Mouse (Mus musculus): ENCODE data around the gene Ank. TPM values are rescaled to one million over a fixed set of nuclear protein-coding genes. Genes with fewer than 3 reads are reported as not detected.
A peak's percentile ranks its signal among the peaks of the same experiment; 100 is the strongest.

Ank gene
- polyA plus RNA-seq, 1 experiment from 2014 or later: 14.7 TPM

GRCm38 (mm10) chr15:27609554-27609953, 143.1 kb downstream of the Ank start:
- Histone ChIP-seq H3K27me3 (replicated peaks) (no peaks in the 10 kb centered on the region), H3K27ac (ENCODE audit: poor library complexity, severe bottlenecking) (no peak overlapping the region), H3K36me3 (peaks cover 62% of the 10 kb centered on the region), H3K4me1 (replicated peaks) (no peaks in the 10 kb centered on the region), H3K9ac (no peak overlapping the region), H3K4me2 (no peak overlapping the region), H3K9me3 (replicated peaks) (no peaks in the 10 kb centered on the region), H3K4me3 (no peak overlapping the region)
- ATAC-seq (ENCODE audit: insufficient number of reproducible peaks, low FRiP score): no peak
- WGBS: 77% methylated on average over 4 of the region's 4 CpGs

GRCm38 (mm10) chr15:27612533-27613221, 146.2 kb downstream of the Ank start:
- WGBS: 60% methylated on average over 6 of the region's 6 CpGs
- H3K27ac ChIP-seq (ENCODE audit: poor library complexity, severe bottlenecking): no peak overlapping the region
- ATAC-seq (ENCODE audit: insufficient number of reproducible peaks, low FRiP score): peak; percentile 45; the same call in 1 of the 2 replicates
- H3K4me1 ChIP-seq (replicated peaks): no peaks in the 10 kb centered on the region; the same call in 1 of the 2 replicates
- H3K4me2 ChIP-seq: no peak overlapping the region
- no peak overlapping the region for H3K4me3 ChIP-seq
- H3K27me3 ChIP-seq (replicated peaks): no peaks in the 10 kb centered on the region
- no peak overlapping the region for H3K9ac ChIP-seq
- peaks cover 54% of the 10 kb centered on the region for H3K36me3 ChIP-seq
- H3K9me3 ChIP-seq (replicated peaks): no peaks in the 10 kb centered on the region

- Histone ChIP-seq H3K9me3 (replicated peaks) (no peaks in the 10 kb centered on the region), H3K27me3 (replicated peaks) (no peaks in the 10 kb centered on the region), H3K9ac (no peak overlapping the region), H3K4me2 (no peak overlapping the region), H3K36me3 (peaks cover 55% of the 10 kb centered on the region), H3K4me3 (no peak overlapping the region), H3K4me1 (replicated peaks) (no peaks in the 10 kb centered on the region; the same call in 1 of the 2 replicates), H3K27ac (ENCODE audit: poor library complexity, severe bottlenecking) (no peak overlapping the region)
- 94% methylated on average over 4 of the region's 4 CpGs for WGBS
- no peak for ATAC-seq (ENCODE audit: insufficient number of reproducible peaks, low FRiP score)
Measured at GRCm38 (mm10) chr15:27613255-27613654, 146.8 kb downstream of the Ank start.

- peaks cover 48% of the 10 kb centered on the region for H3K36me3 ChIP-seq
- no peak overlapping the region for H3K4me2 ChIP-seq
- WGBS: 75% methylated on average over 4 of the region's 4 CpGs
- no peaks in the 10 kb centered on the region for H3K9me3 ChIP-seq (replicated peaks)
- no peaks in the 10 kb centered on the region for H3K27me3 ChIP-seq (replicated peaks)
- H3K9ac ChIP-seq: no peak overlapping the region
- H3K4me1 ChIP-seq (replicated peaks): peaks cover 17% of the 10 kb centered on the region
- H3K4me3 ChIP-seq: no peak overlapping the region
- no peak for ATAC-seq (ENCODE audit: insufficient number of reproducible peaks, low FRiP score)
- no peak overlapping the region for H3K27ac ChIP-seq (ENCODE audit: poor library complexity, severe bottlenecking)
Measured at GRCm38 (mm10) chr15:27616159-27616558, 149.7 kb downstream of the Ank start.

DNA sequence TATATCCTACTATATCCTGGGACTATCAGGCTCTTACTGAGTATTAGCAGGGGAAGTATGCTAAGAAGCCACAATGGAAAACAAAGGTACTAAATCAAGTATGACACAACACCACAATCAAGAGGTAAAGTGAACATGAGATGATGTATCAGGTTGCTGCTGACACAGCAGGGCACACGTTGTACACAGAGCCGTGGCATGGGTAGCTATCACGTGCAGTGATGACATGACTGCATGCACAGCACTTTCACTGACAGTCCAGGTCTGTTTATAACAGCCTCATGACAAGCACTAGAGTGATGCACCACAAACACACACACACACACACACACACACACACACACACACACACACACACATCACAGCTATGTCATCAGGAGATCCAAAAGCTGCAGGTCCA, 150.8 kb downstream of the Ank start:
- Histone ChIP-seq H3K4me3 (no peak overlapping the region), H3K36me3 (peaks cover 43% of the 10 kb centered on the region), H3K4me1 (replicated peaks) (peaks cover 23% of the 10 kb centered on the region), H3K27me3 (replicated peaks) (no peaks in the 10 kb centered on the region), H3K4me2 (no peak overlapping the region), H3K9ac (no peak overlapping the region), H3K9me3 (replicated peaks) (no peaks in the 10 kb centered on the region), H3K27ac (ENCODE audit: poor library complexity, severe bottlenecking) (no peak overlapping the region)
- 90% methylated on average over 3 of the region's 3 CpGs for WGBS
- ATAC-seq (ENCODE audit: insufficient number of reproducible peaks, low FRiP score): no peak

- peaks cover 25% of the 10 kb centered on the region for H3K4me1 ChIP-seq (replicated peaks)
- ATAC-seq (ENCODE audit: insufficient number of reproducible peaks, low FRiP score): peak; percentile 82
- H3K27ac ChIP-seq (ENCODE audit: poor library complexity, severe bottlenecking): peak overlapping the region; percentile 91
- no peak overlapping the region for H3K4me3 ChIP-seq
- H3K36me3 ChIP-seq: peaks cover 50% of the 10 kb centered on the region
- 39% methylated on average over 6 of the region's 6 CpGs for WGBS
- H3K9me3 ChIP-seq (replicated peaks): no peaks in the 10 kb centered on the region
- peak overlapping the region; percentile 26 for H3K4me2 ChIP-seq
- H3K9ac ChIP-seq: no peak overlapping the region
- no peaks in the 10 kb centered on the region for H3K27me3 ChIP-seq (replicated peaks)
Measured at GRCm38 (mm10) chr15:27618778-27619533, 152.5 kb downstream of the Ank start.

DNA sequence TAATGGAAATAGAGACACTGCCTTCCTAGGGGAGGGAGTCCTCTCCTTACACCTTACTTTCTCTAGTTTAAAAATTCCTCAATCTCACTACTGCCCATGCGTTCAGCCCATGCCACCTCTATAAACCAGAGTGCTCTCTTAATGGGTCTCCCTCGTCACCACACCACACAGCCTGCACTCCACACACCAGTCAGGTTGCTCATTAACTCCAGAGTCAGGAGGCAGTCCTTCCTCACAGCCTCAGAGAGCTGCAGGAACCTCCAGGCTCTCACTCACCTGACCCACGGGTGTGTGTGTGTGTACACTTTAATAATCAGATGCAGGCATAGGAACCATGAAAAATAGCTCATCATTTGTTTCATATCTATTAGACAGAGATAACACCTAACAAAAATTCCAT, 153.2 kb downstream of the Ank start:
- H3K27me3 ChIP-seq (replicated peaks): no peaks in the 10 kb centered on the region
- peaks cover 44% of the 10 kb centered on the region for H3K36me3 ChIP-seq
- H3K9me3 ChIP-seq (replicated peaks): no peaks in the 10 kb centered on the region
- peak overlapping the region; percentile 80 for H3K27ac ChIP-seq (ENCODE audit: poor library complexity, severe bottlenecking)
- H3K4me2 ChIP-seq: no peak overlapping the region
- 76% methylated on average over 3 of the region's 3 CpGs for WGBS
- no peak for ATAC-seq (ENCODE audit: insufficient number of reproducible peaks, low FRiP score)
- H3K4me1 ChIP-seq (replicated peaks): peaks cover 32% of the 10 kb centered on the region
- no peak overlapping the region for H3K4me3 ChIP-seq
- peak overlapping the region; percentile 18; the same call in 1 of the 2 replicates for H3K9ac ChIP-seq

GRCm38 (mm10) chr15:27620475-27621185, 154.2 kb downstream of the Ank start:
- ATAC-seq (ENCODE audit: insufficient number of reproducible peaks, low FRiP score): no peak
- Histone ChIP-seq H3K27ac (ENCODE audit: poor library complexity, severe bottlenecking) (0 out of 2 replicates have a peak overlapping the region, but pooled peaks have one; percentile 8), H3K4me3 (no peak overlapping the region), H3K4me2 (no peak overlapping the region), H3K36me3 (peaks cover 45% of the 10 kb centered on the region), H3K4me1 (replicated peaks) (peaks cover 42% of the 10 kb centered on the region), H3K9ac (peak overlapping the region; percentile 43; the same call in 1 of the 2 replicates), H3K27me3 (replicated peaks) (no peaks in the 10 kb centered on the region), H3K9me3 (replicated peaks) (no peaks in the 10 kb centered on the region)
- 83% methylated on average over 6 of the region's 6 CpGs for WGBS

GRCm38 (mm10) chr15:27623286-27623685, 156.8 kb downstream of the Ank start:
- peaks cover 60% of the 10 kb centered on the region for H3K4me1 ChIP-seq (replicated peaks)
- ATAC-seq (ENCODE audit: insufficient number of reproducible peaks, low FRiP score): no peak
- 88% methylated on average over 6 of the region's 6 CpGs for WGBS
- H3K36me3 ChIP-seq: peaks cover 36% of the 10 kb centered on the region
- no peaks in the 10 kb centered on the region for H3K9me3 ChIP-seq (replicated peaks)
- no peak overlapping the region for H3K4me2 ChIP-seq
- no peak overlapping the region for H3K27ac ChIP-seq (ENCODE audit: poor library complexity, severe bottlenecking)
- no peak overlapping the region for H3K9ac ChIP-seq
- no peak overlapping the region for H3K4me3 ChIP-seq
- H3K27me3 ChIP-seq (replicated peaks): no peaks in the 10 kb centered on the region

DNA sequence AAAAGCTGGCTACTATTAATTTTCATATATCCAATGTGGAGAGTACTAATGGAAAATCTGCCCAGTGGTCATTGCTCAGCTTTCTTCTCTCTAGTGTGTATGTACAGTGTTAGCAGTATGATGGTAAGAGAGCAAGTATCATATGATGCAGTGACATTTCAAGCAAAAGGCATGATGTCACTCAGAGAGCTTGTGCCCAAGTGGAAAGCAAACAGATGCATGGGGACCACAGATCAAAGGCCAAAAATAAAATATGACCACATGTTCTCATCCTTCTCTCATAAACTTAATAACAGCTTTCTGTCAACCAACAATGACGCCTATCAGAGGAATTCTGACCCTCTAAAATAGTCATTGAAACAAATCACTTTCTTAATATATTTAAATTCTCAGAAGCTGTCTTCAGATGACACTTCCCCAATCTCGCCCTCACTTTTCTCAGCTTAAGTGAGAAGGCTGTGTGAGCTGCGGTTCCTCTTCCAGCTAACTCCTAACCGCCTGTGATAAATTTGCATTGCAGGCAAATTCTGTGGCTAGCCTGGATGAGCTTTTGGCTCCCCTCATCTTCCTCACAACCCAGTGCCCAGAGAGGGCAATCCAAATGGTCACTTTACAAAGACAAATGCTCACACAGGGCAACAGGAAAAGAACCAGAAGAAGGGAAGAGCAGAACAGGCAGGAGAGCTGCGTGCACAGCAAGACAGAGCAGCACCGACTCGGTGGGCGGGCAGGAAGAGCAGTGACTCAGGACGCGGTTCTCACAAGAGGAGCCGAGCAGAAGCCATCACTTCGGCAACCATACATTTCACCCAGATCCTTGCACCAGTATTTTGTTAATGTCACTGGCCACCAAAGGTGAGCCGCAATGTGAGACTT, 158.8 kb downstream of the Ank start:
- 79% methylated on average over 13 of the region's 13 CpGs for WGBS
- no peak for ATAC-seq (ENCODE audit: insufficient number of reproducible peaks, low FRiP score)
- Histone ChIP-seq H3K9ac (peak overlapping the region; percentile 28; the same call in 1 of the 2 replicates), H3K4me3 (no peak overlapping the region), H3K4me1 (replicated peaks) (peaks cover 60% of the 10 kb centered on the region), H3K4me2 (no peak overlapping the region), H3K27ac (ENCODE audit: poor library complexity, severe bottlenecking) (peak overlapping the region; percentile 35), H3K36me3 (peaks cover 30% of the 10 kb centered on the region), H3K9me3 (replicated peaks) (no peaks in the 10 kb centered on the region), H3K27me3 (replicated peaks) (no peaks in the 10 kb centered on the region)

Data from heart, embryonic 12.5 days (tissue).